Mouse (Mus musculus) right cerebral cortex, postnatal 14 days (tissue): ENCODE data around the gene Dnah7b.
A peak's percentile ranks its signal among the peaks of the same experiment; 100 is the strongest.
"Not testable (repeated sequence)": the region's sequence is repeated elsewhere in the genome, so short reads cannot be mapped to it uniquely, and the experiment has no call there.

Experiments
- DNase-seq: peaks from one replicate; pipeline ENCODE4 v3.0.0; 2022

Dnah7b gene

GRCm38 (mm10) chr1:46066015-46066414 is at the start of gene Dnah7b:
Gene Dnah7b, plus strand, starts transcription at chr1:46066315.
- no peak for DNase-seq

- peak; percentile 43 for DNase-seq
Measured at GRCm38 (mm10) chr1:46018382-46018977, 47.6 kb upstream of the Dnah7b start.

- peak; percentile 14 for DNase-seq
Measured at GRCm38 (mm10) chr1:46022262-46022661, 43.9 kb upstream of the Dnah7b start.

- DNase-seq = no peak
Measured at GRCm38 (mm10) chr1:46031993-46032555, 34.0 kb upstream of the Dnah7b start.

- DNase-seq = no peak
Measured at GRCm38 (mm10) chr1:46048188-46048587, 17.9 kb upstream of the Dnah7b start.

GRCm38 (mm10) chr1:46066484-46067251 is 553 bp downstream of the Dnah7b start:
- DNase-seq = peak; percentile 39

- not testable (repeated sequence) for DNase-seq
Measured at GRCm38 (mm10) chr1:46068787-46069186, 2.7 kb downstream of the Dnah7b start.

GRCm38 (mm10) chr1:46077891-46078290 is 11.8 kb downstream of the Dnah7b start:
- no peak for DNase-seq

- no peak for DNase-seq
Measured at GRCm38 (mm10) chr1:46100484-46100883, 34.4 kb downstream of the Dnah7b start.

- DNase-seq = not testable (repeated sequence)
Measured at GRCm38 (mm10) chr1:46112606-46113005, 46.5 kb downstream of the Dnah7b start.

- not testable (repeated sequence) for DNase-seq
Measured at GRCm38 (mm10) chr1:46117179-46117578, 51.1 kb downstream of the Dnah7b start.

GRCm38 (mm10) chr1:46128058-46128457 is 61.9 kb downstream of the Dnah7b start:
- no peak for DNase-seq

- DNase-seq = not testable (repeated sequence)
Measured at GRCm38 (mm10) chr1:46196835-46197234, 130.7 kb downstream of the Dnah7b start.

- not testable (repeated sequence) for DNase-seq
Measured at GRCm38 (mm10) chr1:46201169-46201568, 135.1 kb downstream of the Dnah7b start.

GRCm38 (mm10) chr1:46210014-46210588 is 144.0 kb downstream of the Dnah7b start:
- not testable (repeated sequence) for DNase-seq

- DNase-seq = not testable (repeated sequence)
Measured at GRCm38 (mm10) chr1:46222704-46223103, 156.6 kb downstream of the Dnah7b start.

- DNase-seq = not testable (repeated sequence)
Measured at GRCm38 (mm10) chr1:46226136-46226535, 160.0 kb downstream of the Dnah7b start.

GRCm38 (mm10) chr1:46268841-46269240 is 202.7 kb downstream of the Dnah7b start:
- DNase-seq = not testable (repeated sequence)

GRCm38 (mm10) chr1:46271927-46272326 is 205.8 kb downstream of the Dnah7b start:
- no peak for DNase-seq

- DNase-seq = not testable (repeated sequence)
Measured at GRCm38 (mm10) chr1:46278057-46278910, 212.2 kb downstream of the Dnah7b start.

- not testable (repeated sequence) for DNase-seq
Measured at GRCm38 (mm10) chr1:46278911-46279565, 212.9 kb downstream of the Dnah7b start.

GRCm38 (mm10) chr1:46294451-46294850 is 228.3 kb downstream of the Dnah7b start:
- not testable (repeated sequence) for DNase-seq
